Mouse (Mus musculus) hindlimb bud, embryonic 11.5 days (tissue): ENCODE data around the gene Tob1.

ENCODE experiments used
- DNase-seq: peaks from one replicate; pipeline ENCODE4 v3.0.0-alpha.2; 2012; ENCODE audit warnings: low read depth, low spot score; ENCODE audit errors: extremely low spot score

The Tob1 gene

DNA sequence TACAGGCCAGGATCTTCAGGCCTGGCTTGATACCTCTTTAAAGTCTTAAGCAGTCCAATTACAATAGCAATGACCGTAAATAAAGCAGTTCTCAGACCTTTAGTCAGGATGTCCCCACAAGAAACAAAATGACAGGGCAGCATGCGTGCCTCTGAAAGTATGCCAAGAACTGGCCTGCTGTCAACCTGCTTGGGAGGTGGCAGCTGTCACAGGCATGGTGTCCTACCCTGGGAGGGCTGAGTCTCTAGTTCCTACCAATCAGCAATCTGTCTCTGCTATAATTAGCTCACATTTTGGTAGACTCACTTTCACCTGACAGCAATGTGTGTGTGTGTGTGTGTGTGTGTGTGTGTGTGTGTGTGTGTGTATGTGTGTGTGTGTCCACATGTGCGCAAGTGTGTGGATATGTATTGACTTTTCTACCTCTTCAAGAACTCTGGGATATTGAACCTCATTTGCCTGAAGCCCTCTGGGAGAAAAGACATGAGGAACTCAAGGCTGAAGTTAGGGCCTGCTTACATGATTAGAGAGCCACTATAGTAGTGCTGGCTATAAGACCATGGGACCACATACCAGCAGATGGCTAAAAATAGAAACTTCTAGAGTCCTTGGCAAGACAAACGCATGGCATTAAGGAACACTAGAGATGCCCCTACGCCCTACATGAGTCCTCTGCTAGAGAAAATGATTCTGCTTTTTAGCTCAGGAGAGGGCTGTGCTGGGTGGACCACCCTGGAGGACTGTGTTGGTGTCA lies 18.1 kb downstream of the Tob1 start:
- DNase-seq = no peak

DNA sequence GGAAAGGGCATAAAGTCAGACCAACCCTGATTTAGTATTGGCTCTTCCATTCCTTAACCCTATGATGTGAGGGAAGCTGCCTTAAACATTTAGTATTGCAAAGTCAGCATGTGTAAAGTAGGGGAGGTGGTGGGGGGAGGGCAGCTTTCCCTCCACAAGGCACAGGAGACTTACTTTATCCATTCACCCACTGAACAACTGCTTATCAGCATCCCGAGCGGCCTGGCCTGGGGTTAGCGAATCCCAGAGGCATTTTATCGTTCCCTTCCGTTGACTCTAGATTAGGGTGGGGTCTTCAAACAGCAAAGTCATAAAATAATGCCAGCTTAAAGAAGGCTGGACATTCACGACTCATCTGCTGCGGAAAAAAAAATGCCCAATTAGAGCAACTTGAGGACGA lies 19.0 kb downstream of the Tob1 start:
- no peak for DNase-seq

DNA sequence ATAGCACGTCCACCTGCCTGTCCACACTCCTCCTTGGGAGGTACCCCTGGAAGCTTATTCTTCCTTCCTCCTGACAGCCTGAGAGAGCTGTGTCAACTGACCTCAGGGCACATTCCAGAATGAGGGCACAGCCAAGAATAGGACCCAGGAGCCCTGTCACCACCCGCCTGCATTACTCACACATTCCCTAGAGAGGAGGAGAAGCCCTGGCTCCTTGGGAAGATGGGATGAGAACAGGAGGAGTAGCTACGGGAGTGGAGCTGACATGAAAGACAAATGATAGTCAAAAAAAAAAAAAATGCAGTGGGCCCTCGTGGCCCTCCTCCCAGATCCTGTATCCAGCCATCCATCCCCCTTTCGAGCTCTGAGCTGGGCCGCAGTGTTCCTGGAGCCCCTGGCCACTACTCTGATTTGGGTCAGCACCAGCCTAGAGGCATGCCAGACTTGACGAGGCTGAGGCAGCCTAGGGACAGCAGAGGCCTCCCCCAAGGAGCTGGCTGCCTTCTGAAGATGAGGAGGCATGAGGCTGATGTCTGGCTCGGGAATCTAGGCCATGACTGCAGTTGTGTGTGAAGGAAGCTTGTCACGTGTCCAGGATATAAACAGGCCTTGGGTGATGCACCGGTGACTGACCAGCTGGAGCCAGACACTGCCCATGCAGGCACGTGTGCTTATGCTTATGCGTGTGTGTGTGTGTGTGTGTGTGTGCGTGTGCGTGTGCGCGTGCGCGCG lies 20.7 kb downstream of the Tob1 start:
- DNase-seq = no peak

- no peak for DNase-seq
These were observed 22.2 kb downstream of the Tob1 start for GRCm38 (mm10) chr11:94233405-94233804.

DNA sequence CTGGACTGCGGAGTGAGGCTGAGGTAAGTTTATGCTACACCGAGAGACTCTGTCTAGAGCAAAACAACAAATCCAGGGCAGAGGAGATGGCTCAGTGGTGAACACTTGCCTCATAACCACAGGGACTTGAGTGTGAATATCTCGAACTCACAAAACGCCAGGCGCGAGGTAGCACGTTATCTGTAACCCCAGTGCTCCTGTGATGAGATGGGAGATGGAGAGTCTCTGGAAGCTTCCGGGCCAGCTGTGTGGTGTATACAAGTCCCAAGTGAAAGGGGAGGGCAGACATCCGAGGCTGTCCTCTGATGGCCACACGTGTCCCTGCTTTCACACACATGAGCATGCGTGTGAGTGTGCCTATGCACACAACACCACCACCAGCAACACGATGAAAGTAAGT lies 23.1 kb downstream of the Tob1 start:
- DNase-seq = no peak

- DNase-seq = no peak
These were observed 23.6 kb downstream of the Tob1 start for GRCm38 (mm10) chr11:94234857-94235256.

DNA sequence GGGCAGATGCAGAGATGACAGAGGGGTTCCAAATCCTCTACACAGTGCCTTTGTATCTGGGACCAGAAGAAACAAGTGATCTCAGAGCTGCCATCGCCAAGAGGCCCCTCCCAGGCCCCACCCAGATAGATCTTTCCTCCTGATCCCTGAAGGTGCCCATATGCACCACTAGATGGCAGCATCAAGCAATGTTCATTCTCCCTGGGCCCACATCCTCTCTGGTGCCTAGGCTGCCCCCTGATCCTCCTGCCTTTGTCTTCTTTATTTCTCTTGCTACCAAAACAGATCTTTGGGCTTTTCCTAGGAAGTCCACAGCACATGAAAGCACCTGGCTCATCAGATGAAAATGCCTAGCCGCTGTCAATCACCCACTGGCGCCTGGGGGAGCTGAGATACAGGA lies 24.8 kb downstream of the Tob1 start:
- DNase-seq = no peak

DNA sequence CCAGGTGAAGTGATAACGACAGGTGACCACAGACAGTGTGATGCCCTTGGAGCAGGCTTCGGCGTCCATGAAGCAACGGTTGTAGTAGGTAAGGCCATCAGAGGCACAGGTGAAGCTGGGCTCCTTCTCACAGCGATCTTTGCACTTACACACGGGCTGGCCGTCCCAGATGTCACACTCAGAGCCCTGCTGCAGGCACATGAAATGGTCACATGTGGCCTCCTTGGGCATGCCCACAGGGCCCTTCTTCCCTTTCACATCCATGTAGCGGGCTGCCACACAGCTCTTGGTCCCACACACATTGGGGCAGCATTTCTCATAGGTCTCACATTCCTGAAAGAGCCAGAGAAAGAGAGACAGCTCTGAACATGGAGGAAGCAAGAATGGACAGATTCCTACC lies 27.5 kb downstream of the Tob1 start:
- DNase-seq = no peak

GRCm38 (mm10) chr11:94239706-94240105 lies 28.5 kb downstream of the Tob1 start:
- no peak for DNase-seq

- DNase-seq = no peak
These were observed 31.6 kb downstream of the Tob1 start for GRCm38 (mm10) chr11:94242760-94243421.

DNA sequence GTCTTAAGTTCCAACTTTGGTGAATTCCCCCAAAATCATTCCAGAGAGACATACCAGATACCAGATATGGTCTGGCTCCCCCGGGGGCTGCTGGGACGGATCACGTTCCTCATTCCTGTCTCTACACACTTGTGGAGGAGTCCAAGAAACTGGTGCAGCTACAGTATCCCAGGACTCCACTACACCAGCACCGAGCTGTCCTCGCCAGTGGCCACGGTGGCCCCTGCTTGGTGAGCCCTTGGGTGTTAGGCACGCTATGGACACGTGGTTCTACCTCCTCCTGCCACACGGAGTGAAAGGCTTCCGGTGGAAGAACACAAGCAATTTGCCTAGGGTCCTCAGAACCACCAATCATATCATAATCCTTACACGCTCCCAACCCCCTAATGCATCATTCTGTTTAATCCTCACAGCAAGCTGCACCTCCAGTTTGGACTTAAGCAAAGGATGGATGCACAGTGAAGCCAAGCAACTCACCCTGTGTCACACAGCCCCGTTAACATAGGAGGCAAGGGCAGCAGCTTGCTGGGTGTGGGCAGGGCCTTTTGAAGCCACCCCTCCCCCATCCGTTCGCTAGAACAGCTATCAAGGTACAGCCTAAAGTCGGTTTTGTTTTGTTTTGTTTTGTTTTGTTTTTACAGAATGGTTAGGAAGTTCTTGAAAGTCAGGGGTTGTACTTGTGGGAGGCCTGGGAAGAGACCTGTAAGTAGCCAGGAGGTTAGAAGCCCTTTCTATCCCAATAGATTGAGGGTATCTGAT lies 32.3 kb downstream of the Tob1 start:
- DNase-seq = no peak

GRCm38 (mm10) chr11:94244385-94244784 lies 33.1 kb downstream of the Tob1 start:
- DNase-seq = no peak

GRCm38 (mm10) chr11:94245955-94246788 lies 34.9 kb downstream of the Tob1 start, which contains the start of gene Wfikkn2:
TSS of gene Wfikkn2 (minus strand) at chr11:94246005.
- DNase-seq = no peak

DNA sequence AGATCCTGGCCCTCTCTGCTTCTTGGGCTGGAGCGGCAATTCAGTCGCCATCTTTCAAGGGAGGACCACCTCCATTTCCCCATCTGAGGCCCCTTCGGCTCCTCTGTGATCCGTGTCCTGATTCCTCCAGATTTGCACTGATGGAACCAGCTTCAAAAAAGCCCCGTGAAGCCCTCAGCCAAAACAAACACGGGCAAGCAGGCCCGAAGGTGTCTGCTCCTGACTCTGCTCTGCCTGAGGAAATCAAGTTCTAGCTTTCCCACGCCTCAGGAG lies 35.5 kb downstream of the Tob1 start:
- no peak for DNase-seq

DNA sequence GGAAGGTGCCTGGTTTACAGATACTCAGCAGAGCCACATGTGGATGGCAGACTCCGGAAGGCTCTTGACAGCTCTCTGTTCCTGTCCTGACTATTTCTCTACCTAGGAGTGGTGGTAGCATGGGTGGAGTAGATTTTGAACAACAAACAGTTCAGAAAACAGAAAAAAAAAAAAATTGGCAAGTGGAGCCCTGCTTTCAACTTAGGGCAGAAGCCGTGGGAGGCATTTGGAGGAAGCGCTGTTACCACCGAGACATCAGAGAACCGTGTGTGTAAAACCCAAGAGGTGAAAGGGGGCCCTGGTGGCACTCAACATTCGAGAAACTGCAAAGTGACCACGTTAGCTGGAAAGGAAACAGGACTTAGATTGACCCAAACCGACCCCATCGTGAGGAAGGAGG lies 41.9 kb downstream of the Tob1 start:
- no peak for DNase-seq

DNA sequence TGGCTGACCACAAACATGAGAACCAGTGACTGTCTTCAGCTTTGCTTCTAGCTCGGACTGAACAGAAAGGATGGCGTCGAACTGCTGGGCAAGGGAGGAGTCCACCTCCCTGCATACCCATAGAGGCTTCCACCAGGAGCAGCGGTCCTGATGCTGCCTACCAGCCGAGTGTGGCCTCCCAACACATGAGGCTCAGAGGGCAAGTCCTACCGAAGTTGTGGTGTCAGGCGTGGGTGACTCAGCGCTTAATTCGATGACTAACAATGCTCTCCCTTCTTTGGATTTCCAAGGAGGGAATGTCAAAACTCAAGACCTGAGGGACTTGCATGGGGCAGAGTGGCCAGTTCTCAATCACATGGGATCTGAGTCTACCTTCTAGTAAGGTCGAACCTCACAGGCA lies 42.4 kb downstream of the Tob1 start:
- no peak for DNase-seq

- no peak for DNase-seq
These were observed 44.5 kb downstream of the Tob1 start for GRCm38 (mm10) chr11:94255733-94256132.

GRCm38 (mm10) chr11:94257987-94258386 lies 46.7 kb downstream of the Tob1 start:
- no peak for DNase-seq

DNA sequence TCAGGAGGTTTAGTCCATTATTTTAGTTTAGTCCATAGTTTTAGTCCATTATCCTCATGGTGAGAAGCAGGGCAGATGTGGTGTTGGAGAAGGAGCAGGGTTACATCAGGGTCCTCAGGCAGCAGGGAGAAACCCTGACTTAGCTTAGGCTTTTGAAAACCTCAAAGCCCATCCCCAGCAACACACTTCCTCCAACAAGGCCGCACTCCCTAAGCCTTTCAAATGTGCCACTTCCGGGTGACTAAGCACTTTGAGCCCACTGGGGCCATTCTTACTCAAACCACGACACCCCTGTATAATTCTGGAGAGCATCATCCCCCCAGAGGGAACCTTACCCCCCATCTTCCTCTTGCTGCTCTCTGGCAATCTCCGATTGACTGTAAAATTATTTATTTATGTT lies 48.6 kb downstream of the Tob1 start:
- no peak for DNase-seq

DNA sequence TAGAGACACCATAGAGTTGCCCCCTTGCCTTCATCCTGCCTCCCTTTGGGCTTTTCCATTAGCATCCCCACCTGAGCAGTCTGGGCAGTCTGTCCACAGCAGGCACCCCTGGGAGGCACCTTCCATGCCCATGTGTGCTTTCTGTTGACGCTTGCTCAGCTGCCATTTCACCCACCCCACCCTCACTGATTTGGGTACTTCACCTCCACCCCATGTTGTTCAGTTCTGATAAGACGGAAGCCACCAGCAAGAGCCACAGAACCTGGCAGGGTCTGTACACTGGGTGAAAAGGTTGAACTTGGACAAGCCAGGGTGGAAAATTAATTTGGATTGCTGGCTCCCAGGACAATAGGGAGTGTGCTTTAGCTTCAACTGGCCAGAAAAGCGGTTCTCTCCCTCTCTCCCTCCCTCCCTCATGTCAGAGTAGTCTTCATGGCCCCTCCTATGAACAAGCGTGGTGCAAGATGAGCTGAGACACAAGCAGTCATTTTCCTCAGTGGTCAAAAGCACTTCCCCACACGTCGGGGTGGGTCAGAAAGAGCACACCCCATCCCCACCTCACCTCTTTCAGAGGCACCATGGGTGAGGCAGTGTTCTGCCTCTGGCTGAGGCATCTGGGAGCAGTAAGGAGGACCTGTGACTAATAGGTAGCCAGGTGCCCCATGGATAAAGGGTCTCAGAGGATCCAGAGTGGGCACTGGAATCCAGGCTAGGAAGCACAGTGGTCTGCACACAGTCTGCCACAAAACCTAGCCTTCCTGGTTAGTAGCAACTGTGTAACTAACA lies 50.5 kb downstream of the Tob1 start:
- no peak for DNase-seq
